Mouse (Mus musculus) intestine, postnatal 0 days (tissue): Measurements from ENCODE around the gene Ndufb7. TPM values are rescaled to one million over a fixed set of nuclear protein-coding genes. Genes with fewer than 3 reads are reported as not detected.

Source experiments
- ATAC-seq: fragments of 200-750 bp; cut with Nextera tagmentation; 2 replicates; pipeline ENCODE4 v1.8.0; 2017; ENCODE audit warnings: mild to moderate bottlenecking, moderate TSS enrichment, moderate library complexity
- H3K27ac ChIP-seq: fragments of 300-500 bp; sonication (generic); 2 replicates; pipeline ENCODE4 v1.5.1; 2014; ENCODE audit warnings: mild to moderate bottlenecking, low read depth, low read length, moderate library complexity
- H3K27me3 ChIP-seq: fragments of 300-500 bp; sonication (generic); replicated peaks from 2 replicates; pipeline ENCODE4 v1.6.1; 2014; ENCODE audit warnings: low read length, mixed read lengths; ENCODE audit not compliant: control insufficient read depth, insufficient read depth
- H3K36me3 ChIP-seq: fragments of 300-500 bp; sonication (generic); 2 replicates; pipeline ENCODE4 v1.6.1; 2014; ENCODE audit warnings: mild to moderate bottlenecking, moderate library complexity; ENCODE audit not compliant: control insufficient read depth, insufficient read depth
- H3K4me1 ChIP-seq: fragments of 300-500 bp; sonication (generic); replicated peaks from 2 replicates; pipeline ENCODE4 v1.6.1; 2014; ENCODE audit warnings: antibody characterized with exemption, low read length, mixed read lengths; ENCODE audit not compliant: control insufficient read depth, insufficient read depth
- H3K4me2 ChIP-seq: fragments of 300-500 bp; sonication (generic); replicated peaks from 2 replicates; pipeline ENCODE4 v1.6.1; 2014; ENCODE audit warnings: low read depth, mild to moderate bottlenecking, moderate library complexity
- H3K4me3 ChIP-seq: fragments of 300-500 bp; sonication (generic); 2 replicates; pipeline ENCODE4 v1.5.1; 2014; ENCODE audit warnings: low read depth, low read length
- H3K9ac ChIP-seq: fragments of 300-500 bp; sonication (generic); 2 replicates; pipeline ENCODE4 v1.6.1; 2014; ENCODE audit warnings: mild to moderate bottlenecking, low read depth, low read length
- H3K9me3 ChIP-seq: fragments of 300-500 bp; sonication (generic); 2 replicates; pipeline ENCODE4 v1.6.1; 2016; ENCODE audit warnings: mixed run types; ENCODE audit not compliant: control insufficient read depth
- CTCF ChIP-seq: sonication (generic); IDR thresholded peaks from 2 replicates; pipeline ENCODE4 v1.5.1; 2016; ENCODE audit warnings: low read depth, mild to moderate bottlenecking, control low read depth, antibody characterized with exemption, moderate library complexity
- WGBS: fragments of 180-500 bp; shearing (Covaris S2); extraction: QIAGEN DNeasy Blood & Tissue Kit; methylation state at CpG from one replicate; pipeline ENCODE4 v1.1.7; 2014; 5-methylcytosine and 5-hydroxymethylcytosine counted together
- polyA plus RNA-seq: library from polyadenylated mRNA; unstranded; fragments of >200 nt; fragmentation: Nextera tagmentation; extraction: Ambion mirVana; gene quantifications from 2 replicates; pipeline ENCODE4 v1.2.1, GENCODE M21; 2015

The Ndufb7 gene
- polyA plus RNA-seq, 1 experiment from 2014 or later = 579 TPM

- Histone ChIP-seq H3K9ac (no peak overlapping the region), H3K4me3 (no peak overlapping the region), H3K27ac (no peak overlapping the region), H3K4me1 (no peaks in the 10 kb centered on the region; the same call in 1 of the 2 replicates), H3K4me2 (no peak overlapping the region), H3K36me3 (peaks cover 38% of the 10 kb centered on the region), H3K27me3 (no peaks in the 10 kb centered on the region), H3K9me3 (no peaks in the 10 kb centered on the region)
- 82% methylated on average over 15 of the region's 15 CpGs for WGBS
- no peak for TF ChIP-seq CTCF
- ATAC-seq = no peak
Measured at GRCm38 (mm10) chr8:83574631-83575315, 8.3 kb downstream of the Ndufb7 start.

- H3K27me3 ChIP-seq = no peaks in the 10 kb centered on the region
- no peak overlapping the region for H3K27ac ChIP-seq
- no peak overlapping the region for H3K9ac ChIP-seq
- no peaks in the 10 kb centered on the region; the same call in 1 of the 2 replicates for H3K4me1 ChIP-seq
- H3K9me3 ChIP-seq = no peaks in the 10 kb centered on the region
- 67% methylated on average over 17 of the region's 17 CpGs for WGBS
- no peak overlapping the region for H3K4me2 ChIP-seq
- no peak for TF ChIP-seq CTCF
- no peak overlapping the region for H3K4me3 ChIP-seq
- no peak for ATAC-seq
- H3K36me3 ChIP-seq = peaks cover 29% of the 10 kb centered on the region
Measured at GRCm38 (mm10) chr8:83575561-83576515, 9.4 kb downstream of the Ndufb7 start.

GRCm38 (mm10) chr8:83576516-83576895 lies 10.0 kb downstream of the Ndufb7 start:
- no peak for ATAC-seq
- TF ChIP-seq CTCF = no peak
- 38% methylated on average over 2 of the region's 4 CpGs for WGBS
- Histone ChIP-seq H3K9me3 (no peaks in the 10 kb centered on the region), H3K4me2 (no peak overlapping the region), H3K9ac (no peak overlapping the region), H3K27ac (no peak overlapping the region), H3K4me1 (peaks cover 3% of the 10 kb centered on the region; the same call in 1 of the 2 replicates), H3K36me3 (peaks cover 24% of the 10 kb centered on the region), H3K4me3 (no peak overlapping the region), H3K27me3 (no peaks in the 10 kb centered on the region)

- no peak overlapping the region for H3K4me3 ChIP-seq
- 56% methylated on average over 4 of the region's 4 CpGs for WGBS
- peaks cover 3% of the 10 kb centered on the region; the same call in 1 of the 2 replicates for H3K4me1 ChIP-seq
- H3K4me2 ChIP-seq = no peak overlapping the region
- no peak overlapping the region for H3K27ac ChIP-seq
- H3K9ac ChIP-seq = no peak overlapping the region
- no peaks in the 10 kb centered on the region for H3K27me3 ChIP-seq
- no peak for TF ChIP-seq CTCF
- no peak for ATAC-seq
- peaks cover 20% of the 10 kb centered on the region for H3K36me3 ChIP-seq
- no peaks in the 10 kb centered on the region for H3K9me3 ChIP-seq
Measured at GRCm38 (mm10) chr8:83576921-83577320, 10.4 kb downstream of the Ndufb7 start.

DNA sequence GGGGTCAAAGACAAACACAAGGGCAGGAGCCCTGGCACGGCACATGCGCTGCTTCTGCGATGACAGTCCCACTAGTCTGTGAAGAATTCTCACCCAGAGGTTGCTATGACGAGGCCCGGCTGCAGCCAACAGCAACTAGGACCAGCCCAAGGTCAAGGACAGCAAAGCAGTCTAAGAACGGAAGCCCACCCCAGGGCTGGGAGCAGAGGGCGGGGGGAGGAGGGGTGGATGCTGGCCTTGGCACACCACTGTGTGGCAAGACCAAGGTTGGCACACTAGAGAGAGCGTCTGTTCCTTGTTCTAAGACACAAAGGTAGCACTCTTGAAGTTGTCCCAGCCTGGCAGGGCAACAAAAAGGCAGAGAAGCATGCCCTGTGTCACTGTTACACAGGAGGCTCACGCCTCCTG lies 10.9 kb downstream of the Ndufb7 start:
- Histone ChIP-seq H3K4me1 (peaks cover 7% of the 10 kb centered on the region; the same call in 1 of the 2 replicates), H3K4me2 (no peak overlapping the region), H3K9ac (no peak overlapping the region), H3K9me3 (no peaks in the 10 kb centered on the region), H3K27ac (no peak overlapping the region), H3K36me3 (peaks cover 15% of the 10 kb centered on the region), H3K4me3 (no peak overlapping the region), H3K27me3 (no peaks in the 10 kb centered on the region)
- ATAC-seq = no peak
- 45% methylated on average over 9 of the region's 9 CpGs for WGBS
- no peak for TF ChIP-seq CTCF
